Mouse (Mus musculus) heart, embryonic 16.5 days (tissue): ENCODE data around the gene Neurl3. TPM values are rescaled to one million over a fixed set of nuclear protein-coding genes. Genes with fewer than 3 reads are reported as not detected.

ENCODE experiments used
- ATAC-seq: fragments of 200-750 bp; cut with Nextera tagmentation; replicated peaks from 2 replicates; pipeline ENCODE4 v1.8.0; 2017; ENCODE audit warnings: moderate number of reproducible peaks; ENCODE audit not compliant: insufficient read depth, low FRiP score; ENCODE audit errors: extremely low read depth
- H3K27ac ChIP-seq: fragments of 300-500 bp; sonication (generic); 2 replicates; pipeline ENCODE4 v1.5.1; 2014; ENCODE audit warnings: mild to moderate bottlenecking, low read length, control low read depth, moderate library complexity
- H3K27me3 ChIP-seq: fragments of 300-500 bp; sonication (generic); 2 replicates; pipeline ENCODE4 v1.6.1; 2014; ENCODE audit warnings: low read length, mixed read lengths; ENCODE audit not compliant: control insufficient read depth, insufficient read depth
- H3K36me3 ChIP-seq: fragments of 300-500 bp; sonication (generic); 2 replicates; pipeline ENCODE4 v1.6.1; 2014; ENCODE audit not compliant: control insufficient read depth, insufficient read depth
- H3K4me1 ChIP-seq: fragments of 300-500 bp; sonication (generic); 2 replicates; pipeline ENCODE4 v1.6.1; 2014; ENCODE audit warnings: low read length, mixed read lengths; ENCODE audit not compliant: control insufficient read depth, insufficient read depth
- H3K4me2 ChIP-seq: fragments of 300-500 bp; sonication (generic); 2 replicates; pipeline ENCODE4 v1.6.1; 2014; ENCODE audit warnings: low read depth, mild to moderate bottlenecking, control low read depth, low read length
- H3K4me3 ChIP-seq: fragments of 300-500 bp; sonication (generic); 2 replicates; pipeline ENCODE4 v1.5.1; 2014; ENCODE audit warnings: mild to moderate bottlenecking, control low read depth, low read length
- H3K9ac ChIP-seq: fragments of 300-500 bp; sonication (generic); 2 replicates; pipeline ENCODE4 v1.6.1; 2014; ENCODE audit warnings: low read length, control low read depth
- H3K9me3 ChIP-seq: fragments of 300-500 bp; sonication (generic); replicated peaks from 2 replicates; pipeline ENCODE4 v1.6.1; 2016; ENCODE audit warnings: low read length; ENCODE audit not compliant: control insufficient read depth
- WGBS: fragments of 180-500 bp; shearing (Covaris S2); extraction: QIAGEN DNeasy Blood & Tissue Kit; methylation state at CpG from one replicate; pipeline ENCODE4 v1.1.7; 2014; 5-methylcytosine and 5-hydroxymethylcytosine counted together
- polyA plus RNA-seq: library from polyadenylated mRNA; unstranded; fragments of >200 nt; fragmentation: Nextera tagmentation; extraction: Ambion mirVana; gene quantifications from 2 replicates; pipeline ENCODE4 v1.2.1, GENCODE M21; 2015

The Neurl3 gene
- polyA plus RNA-seq, 1 experiment from 2014 or later, result 5.3 TPM

DNA sequence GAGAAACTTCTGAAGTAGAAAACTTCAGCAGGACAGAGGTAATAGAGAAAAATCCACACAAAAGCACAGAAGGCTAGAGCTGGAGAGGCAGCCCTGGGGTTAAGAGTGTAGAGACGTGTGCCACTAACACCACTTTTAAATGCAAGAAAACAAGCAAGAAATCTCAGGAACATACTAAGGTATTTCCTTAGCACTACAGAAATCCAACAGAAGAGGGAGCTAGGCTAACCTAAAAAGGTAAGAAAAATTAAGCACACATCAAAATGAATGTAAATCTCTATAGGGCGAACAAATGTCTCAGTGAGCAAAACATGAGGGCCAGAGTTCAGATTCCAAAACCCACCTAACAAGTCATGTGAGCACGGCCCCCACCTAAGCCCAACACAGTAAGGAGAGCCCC lies 49.8 kb downstream of the Neurl3 start:
- ATAC-seq, result no peak
- no peaks in the 10 kb centered on the region for H3K9me3 ChIP-seq
- H3K9ac ChIP-seq, result no peak overlapping the region
- H3K27me3 ChIP-seq, result no peaks in the 10 kb centered on the region
- no peaks in the 10 kb centered on the region for H3K4me1 ChIP-seq
- H3K36me3 ChIP-seq, result peaks cover 23% of the 10 kb centered on the region
- H3K27ac ChIP-seq, result no peak overlapping the region
- H3K4me3 ChIP-seq, result no peak overlapping the region
- H3K4me2 ChIP-seq, result no peak overlapping the region
- WGBS, result 78% methylated on average over 3 of the region's 3 CpGs

Other genes starting within 250 kb of the Neurl3 start
- 3.2 and 3.8 TPM in 2 replicates for gene Hs6st1, start 206.3 kb downstream of the Neurl3 start, polyA plus RNA-seq
- gene Uggt1, start 30.0 kb downstream of the Neurl3 start, polyA plus RNA-seq, result 35.9 TPM in 2 replicates
- gene Arid5a, start 33.1 kb upstream of the Neurl3 start, polyA plus RNA-seq, result 14.2 and 17.1 TPM in 2 replicates
- gene Kansl3, start 94.5 kb upstream of the Neurl3 start, polyA plus RNA-seq, result 43.6 and 46.2 TPM in 2 replicates
- 1.0 and 1.2 TPM in 2 replicates for gene Fer1l5, start 97.6 kb upstream of the Neurl3 start, polyA plus RNA-seq
- 47.3 and 50.1 TPM in 2 replicates for gene Lman2l, start 170.6 kb upstream of the Neurl3 start, polyA plus RNA-seq
- 6.6 and 6.9 TPM in 2 replicates for gene Cnnm4, start 196.9 kb upstream of the Neurl3 start, polyA plus RNA-seq
- gene Cnnm3, start 237.2 kb upstream of the Neurl3 start, polyA plus RNA-seq, result 1.8 and 2.4 TPM in 2 replicates